In the genomic region with DNA sequence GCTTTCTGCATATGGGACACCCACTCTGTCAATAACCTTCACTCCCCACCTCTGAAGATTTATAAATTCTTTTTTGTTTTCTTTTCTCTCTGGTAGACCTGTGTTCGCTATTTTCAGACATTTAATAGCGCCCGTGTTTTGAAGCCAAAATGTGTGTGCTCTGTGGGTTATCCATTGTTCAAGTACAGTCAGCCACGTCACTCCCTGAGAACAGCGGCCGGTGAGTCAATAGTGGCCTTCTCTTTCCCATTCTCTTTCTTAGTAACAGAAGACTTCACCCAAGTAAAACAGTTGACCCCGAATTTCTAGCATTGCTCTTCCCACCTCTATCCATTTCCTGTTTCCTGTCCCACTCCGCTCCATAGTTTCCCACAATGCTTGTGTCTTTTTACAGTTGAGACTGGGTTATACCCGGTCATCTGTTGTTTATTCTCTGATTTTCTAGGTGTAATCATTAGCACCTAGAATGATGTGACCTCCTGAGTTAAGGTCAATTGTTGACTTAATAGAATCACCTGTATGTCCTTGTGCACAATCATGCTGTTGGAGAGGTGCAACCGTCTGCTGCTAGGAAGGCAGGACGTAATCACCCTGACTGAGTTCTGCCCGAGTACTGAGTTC, we compare ENCODE assay signal across 21 mouse cellular contexts. TPM values are rescaled to one million over a fixed set of nuclear protein-coding genes. Genes with fewer than 3 reads are reported as not detected.
DNase-seq lines count a peak whose midpoint lies in the region; ATAC-seq lines count a peak whose summit lies in the region.
"Had no signal": no experiment of that assay in that cellular context is flagged by ENCODE, and none has a peak within 500 bp of the region (broad histone marks: within the 10 kb centered on the region; RNA-seq: fewer than 3 reads in every experiment).

No protein-coding gene starts in this region.

- H3K4me2 ChIP-seq in heart, embryonic 13.5 days = no peak overlapping the region
- H3K4me2 ChIP-seq: embryonic facial prominence, embryonic 15.5 days; heart, embryonic 12.5 days; hindbrain, embryonic 14.5 days; intestine, embryonic 15.5 days had no signal

- peaks cover 27% of the 10 kb centered on the region for H3K36me3 ChIP-seq in heart, embryonic 13.5 days
- peaks cover 26% of the 10 kb centered on the region for H3K36me3 ChIP-seq in heart, embryonic 10.5 days
- H3K36me3 ChIP-seq: embryonic facial prominence, embryonic 15.5 days; intestine, embryonic 15.5 days had no signal

- H3K4me3 ChIP-seq in heart, embryonic 13.5 days = no peak overlapping the region
- no peak overlapping the region for H3K4me3 ChIP-seq in heart, embryonic 10.5 days
- H3K4me3 ChIP-seq: embryonic facial prominence, embryonic 15.5 days; erythroblast, embryonic 14.5 days; forebrain, embryonic 10.5 days; gastrocnemius, adult 2 months; heart, embryonic 12.5 days; hindbrain, embryonic 10.5 days; intestine, embryonic 15.5 days had no signal

- no peaks in the 10 kb centered on the region for H3K9me3 ChIP-seq in heart, embryonic 13.5 days
- H3K9me3 ChIP-seq in heart, embryonic 10.5 days = no peaks in the 10 kb centered on the region
- H3K9me3 ChIP-seq: embryonic facial prominence, embryonic 15.5 days; forebrain, embryonic 10.5 days; heart, embryonic 12.5 days; hindbrain, embryonic 10.5 days; intestine, embryonic 15.5 days had no signal

- no peak for DNase-seq in heart, embryonic 10.5 days (ENCODE audit: low spot score)
- peak; percentile 64 for DNase-seq in Muller cell, postnatal 12 days (ENCODE audit: inconsistent ontology term)
- peak; percentile 21 for DNase-seq in R1 (ENCODE audit: low read depth, low spot score)
- peak; percentile 31 for DNase-seq in adrenal gland, postnatal 25 days
- DNase-seq in lung, postnatal 14 days = no peak
- DNase-seq in testis, postnatal 14 days (ENCODE audit: low spot score) = no peak
- DNase-seq: cerebellum, adult 18-20 months; cerebellum, adult 9-11 months; gastrocnemius, adult 2 months; gastrocnemius, postnatal 25 days; heart, postnatal 14 days; kidney, adult 18-20 months had no signal

- 75% methylated on average over 12 of the region's 12 CpGs for WGBS in heart, embryonic 13.5 days
- 78% methylated on average over 12 of the region's 12 CpGs for WGBS in heart, embryonic 10.5 days

- peaks cover 10% of the 10 kb centered on the region for H3K4me1 ChIP-seq in heart, embryonic 13.5 days
- H3K4me1 ChIP-seq in heart, embryonic 10.5 days = peaks cover 2% of the 10 kb centered on the region; the same call in 1 of the 2 replicates
- H3K4me1 ChIP-seq: embryonic facial prominence, embryonic 15.5 days; forebrain, embryonic 10.5 days; hindbrain, embryonic 10.5 days; intestine, embryonic 15.5 days had no signal

- H3K9ac ChIP-seq in heart, embryonic 13.5 days = no peak overlapping the region
- H3K9ac ChIP-seq: embryonic facial prominence, embryonic 15.5 days; heart, embryonic 12.5 days; hindbrain, embryonic 14.5 days; intestine, embryonic 15.5 days had no signal

- no peak for ATAC-seq in heart, embryonic 13.5 days (ENCODE audit: extremely low read depth, insufficient number of reproducible peaks, low FRiP score, low TSS enrichment)
- ATAC-seq: forebrain, embryonic 14.5 days; intestine, embryonic 15.5 days had no signal

- H3K27me3 ChIP-seq in heart, embryonic 13.5 days (replicated peaks) = no peaks in the 10 kb centered on the region
- no peaks in the 10 kb centered on the region for H3K27me3 ChIP-seq in heart, embryonic 10.5 days (ENCODE audit: insufficient read depth, poor library complexity, severe bottlenecking)
- H3K27me3 ChIP-seq: embryonic facial prominence, embryonic 15.5 days; heart, embryonic 12.5 days; intestine, embryonic 15.5 days had no signal

- peak overlapping the region; percentile 67 for H3K27ac ChIP-seq in heart, embryonic 13.5 days (replicated peaks)
- no peak overlapping the region for H3K27ac ChIP-seq in heart, embryonic 10.5 days
- H3K27ac ChIP-seq: embryonic facial prominence, embryonic 15.5 days; forebrain, embryonic 10.5 days; gastrocnemius, adult 2 months; hindbrain, embryonic 10.5 days; hindbrain, embryonic 14.5 days; intestine, embryonic 15.5 days had no signal

RNA-seq across cellular contexts. Expression of gene Dbt, which starts 7.4 kb away (rescaled TPM):
- 20.2 and 22.5 TPM in 2 replicates for polyA plus RNA-seq in heart, embryonic 13.5 days (2015; fragmentation: Nextera tagmentation; extraction: Ambion mirVana)
- 23.7 and 27.0 TPM in 2 replicates for polyA plus RNA-seq in heart, embryonic 10.5 days (2016; fragmentation: Nextera tagmentation; extraction: Ambion mirVana)
- 71.6 and 76.0 TPM in 2 replicates for total RNA-seq in adrenal gland, postnatal 25 days (2021)

RNA-seq across cellular contexts. Expression of gene Rtca, which starts 12.2 kb away (rescaled TPM):
- 52.9 and 59.4 TPM in 2 replicates for polyA plus RNA-seq in heart, embryonic 13.5 days (2015; fragmentation: Nextera tagmentation; extraction: Ambion mirVana)
- polyA plus RNA-seq in heart, embryonic 10.5 days (2016; fragmentation: Nextera tagmentation; extraction: Ambion mirVana) = 83.6 and 92.1 TPM in 2 replicates
- total RNA-seq in adrenal gland, postnatal 25 days (2021) = 29.5 and 35.1 TPM in 2 replicates

RNA-seq across cellular contexts. Expression of gene Lrrc39, which starts 42.5 kb away (rescaled TPM):
- polyA plus RNA-seq in heart, embryonic 13.5 days (2015; fragmentation: Nextera tagmentation; extraction: Ambion mirVana) = 29.9 and 31.7 TPM in 2 replicates
- 23.1 and 37.4 TPM in 2 replicates for polyA plus RNA-seq in heart, embryonic 10.5 days (2016; fragmentation: Nextera tagmentation; extraction: Ambion mirVana)
- total RNA-seq in adrenal gland, postnatal 25 days (2021) = 0.91 and 1.4 TPM in 2 replicates

Comparison
In these comparisons a context has a peak if more than half of its experiments do, and no peak if none do; other contexts are left out.
1. DNase-seq: peak in Muller cell, postnatal 12 days (single experiment), R1 (single experiment) and adrenal gland, postnatal 25 days (single experiment); none in heart, embryonic 10.5 days (single experiment), lung, postnatal 14 days (single experiment) and testis, postnatal 14 days (single experiment).